Mouse (Mus musculus): ENCODE measurements at regions not wholly inside any gene's neighbourhood (a gene's known extent, or its start where the extent isn't known, plus 50 kb on each side); places are given as distances from the start of the nearest gene placed in this dataset.
A peak's percentile ranks its signal among the peaks of the same experiment; 100 is the strongest.

GRCm38 (mm10) chr15:38603918-38604317 lies 1178.6 kb downstream of the 4930447A16Rik start:
- Histone ChIP-seq H3K4me2 (ENCODE audit: low read length) (no peak overlapping the region), H3K27me3 (ENCODE audit: insufficient read depth, low read length) (no peaks in the 10 kb centered on the region), H3K27ac (no peak overlapping the region), H3K4me3 (replicated peaks; ENCODE audit: low read depth, low read length) (no peak overlapping the region), H3K4me1 (replicated peaks; ENCODE audit: insufficient read depth, low read length) (no peaks in the 10 kb centered on the region), H3K9me3 (replicated peaks; ENCODE audit: low read length) (no peaks in the 10 kb centered on the region), H3K36me3 (ENCODE audit: insufficient read depth, low read length) (no peaks in the 10 kb centered on the region), H3K9ac (ENCODE audit: low read depth, low read length) (no peak overlapping the region)
- DNase-seq (ENCODE audit: low spot score) = no peak
- 82% methylated on average over 5 of the region's 5 CpGs for WGBS
- TF ChIP-seq CTCF (IDR thresholded peaks at IDR 0.05; ENCODE audit: low read depth) = no peak
- no peak for ATAC-seq (replicated peaks; ENCODE audit: low FRiP score, low read depth)

- Histone ChIP-seq H3K4me3 (replicated peaks; ENCODE audit: low read depth, low read length) (no peak overlapping the region), H3K27ac (no peak overlapping the region), H3K27me3 (ENCODE audit: insufficient read depth, low read length) (no peaks in the 10 kb centered on the region), H3K9ac (ENCODE audit: low read depth, low read length) (no peak overlapping the region), H3K36me3 (ENCODE audit: insufficient read depth, low read length) (no peaks in the 10 kb centered on the region), H3K4me2 (ENCODE audit: low read length) (no peak overlapping the region), H3K9me3 (replicated peaks; ENCODE audit: low read length) (no peaks in the 10 kb centered on the region), H3K4me1 (replicated peaks; ENCODE audit: insufficient read depth, low read length) (no peaks in the 10 kb centered on the region)
- WGBS = 55% methylated on average over 2 of the region's 2 CpGs
- ATAC-seq (replicated peaks; ENCODE audit: low FRiP score, low read depth) (no peak), DNase-seq (ENCODE audit: low spot score) (peak; percentile 16)
- peak; percentile 72 for TF ChIP-seq CTCF (IDR thresholded peaks at IDR 0.05; ENCODE audit: low read depth)
Measured at GRCm38 (mm10) chr15:38607368-38607767, 1182.0 kb downstream of the 4930447A16Rik start.

DNA sequence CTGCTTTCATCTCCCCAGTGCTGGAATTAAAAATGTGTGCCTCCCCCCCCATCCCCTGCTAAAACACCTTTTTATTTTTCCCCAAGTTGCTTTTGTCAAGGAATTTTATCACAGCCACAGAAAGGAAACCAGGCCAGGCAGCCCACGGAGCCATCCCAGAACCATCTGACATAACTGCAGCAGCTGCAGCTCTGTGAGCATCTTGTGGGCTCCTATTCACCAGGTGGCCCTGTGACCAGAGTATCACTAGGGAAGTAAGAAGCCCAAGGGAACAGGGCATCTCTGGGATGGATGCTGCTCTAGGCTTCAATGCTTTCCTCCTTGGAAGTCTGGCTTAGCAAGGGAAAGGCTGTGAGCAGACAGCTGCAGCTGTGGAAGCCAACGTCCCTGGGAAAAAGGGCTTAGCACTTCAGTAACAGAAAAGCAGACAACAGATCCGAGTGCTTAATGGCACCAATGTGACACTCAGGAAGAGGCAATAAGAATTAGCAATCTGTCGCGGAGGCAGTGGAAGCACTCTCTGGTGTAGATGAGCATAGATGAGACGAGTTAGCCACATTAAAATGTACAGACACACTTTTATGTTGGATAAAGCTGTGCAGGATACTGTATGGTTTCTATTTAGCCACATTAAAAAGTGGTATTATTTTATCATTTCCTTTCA lies 1183.0 kb downstream of the 4930447A16Rik start:
- no peak overlapping the region for H3K9ac ChIP-seq (ENCODE audit: low read depth, low read length)
- H3K27me3 ChIP-seq (ENCODE audit: insufficient read depth, low read length) = no peaks in the 10 kb centered on the region
- no peaks in the 10 kb centered on the region for H3K9me3 ChIP-seq (replicated peaks; ENCODE audit: low read length)
- DNase-seq (ENCODE audit: low spot score) (no peak), ATAC-seq (replicated peaks; ENCODE audit: low FRiP score, low read depth) (no peak)
- no peaks in the 10 kb centered on the region for H3K36me3 ChIP-seq (ENCODE audit: insufficient read depth, low read length)
- no peak overlapping the region for H3K4me3 ChIP-seq (replicated peaks; ENCODE audit: low read depth, low read length)
- H3K4me2 ChIP-seq (ENCODE audit: low read length) = no peak overlapping the region
- no peak overlapping the region for H3K27ac ChIP-seq
- 66% methylated on average over 6 of the region's 6 CpGs for WGBS
- TF ChIP-seq CTCF (IDR thresholded peaks at IDR 0.05; ENCODE audit: low read depth) = no peak
- H3K4me1 ChIP-seq (replicated peaks; ENCODE audit: insufficient read depth, low read length) = no peaks in the 10 kb centered on the region

- Histone ChIP-seq H3K27me3 (ENCODE audit: insufficient read depth, low read length) (no peaks in the 10 kb centered on the region), H3K4me1 (replicated peaks; ENCODE audit: insufficient read depth, low read length) (no peaks in the 10 kb centered on the region), H3K9ac (ENCODE audit: low read depth, low read length) (no peak overlapping the region), H3K36me3 (ENCODE audit: insufficient read depth, low read length) (no peaks in the 10 kb centered on the region), H3K4me2 (ENCODE audit: low read length) (no peak overlapping the region), H3K9me3 (replicated peaks; ENCODE audit: low read length) (no peaks in the 10 kb centered on the region), H3K4me3 (replicated peaks; ENCODE audit: low read depth, low read length) (no peak overlapping the region), H3K27ac (no peak overlapping the region)
- no peak for DNase-seq (ENCODE audit: low spot score)
- ATAC-seq (replicated peaks; ENCODE audit: low FRiP score, low read depth) = no peak
- 85% methylated on average over 4 of the region's 4 CpGs for WGBS
- no peak for TF ChIP-seq CTCF (IDR thresholded peaks at IDR 0.05; ENCODE audit: low read depth)
Measured at GRCm38 (mm10) chr15:38609522-38609921, 1184.2 kb downstream of the 4930447A16Rik start.

Data from kidney, postnatal 0 days (tissue).